Mouse (Mus musculus) spleen, adult 2 months (tissue): ENCODE results near the gene Vps37c.

Experiments used
- CTCF ChIP-seq: fragments of 200-500 bp; IDR thresholded peaks from 2 replicates; pipeline ENCODE4 v1.5.1; 2011; ENCODE audit warnings: mild to moderate bottlenecking, inconsistent platforms; ENCODE audit not compliant: insufficient read depth, insufficient read length, insufficient replicate concordance; ENCODE audit errors: extremely low read depth
- POLR2A ChIP-seq: fragments of 200-500 bp; IDR thresholded peaks from 2 replicates; pipeline ENCODE4 v1.6.1; 2011; ENCODE audit warnings: low read depth, low read length, inconsistent platforms

- TF ChIP-seq CTCF (no peak), POLR2A (no peak)
These were observed 60.8 kb downstream of the Vps37c start for GRCm38 (mm10) chr19:10749295-10749694.
